Mouse (Mus musculus): ENCODE measurements at regions not wholly inside any gene's neighbourhood (a gene's known extent, or its start where the extent isn't known, plus 50 kb on each side); places are given as distances from the start of the nearest gene placed in this dataset.

- TF ChIP-seq POLR2A (IDR thresholded peaks at IDR 0.05; ENCODE audit: low read depth, low read length) (no peak), CTCF (conservative IDR thresholded peaks at IDR 0.05; ENCODE audit: insufficient read depth, insufficient read length, low read depth, low read length) (no peak)
These were observed 56.9 kb upstream of the Cd34 start for GRCm38 (mm10) chr1:194881556-194882223.

Measured in kidney, adult 2 months (tissue).